Mouse (Mus musculus): Measurements from ENCODE around the gene Lrrc74a. TPM values are rescaled to one million over a fixed set of nuclear protein-coding genes. Genes with fewer than 3 reads are reported as not detected.

The Lrrc74a gene
- not detected in 2 replicates for polyA plus RNA-seq (2015; fragmentation: Nextera tagmentation; extraction: Ambion mirVana)

GRCm38 (mm10) chr12:86734319-86734810, at the start of gene Lrrc74a:
Gene Lrrc74a, plus strand, starts transcription at chr12:86734369.
- no peak within 1 kb of the TSS for H3K4me2 ChIP-seq
- ATAC-seq (ENCODE audit: insufficient read depth): no peak
- H3K4me1 ChIP-seq (replicated peaks): no peaks in the 10 kb centered on the region
- H3K9ac ChIP-seq: no peak within 1 kb of the TSS
- WGBS (ENCODE audit: insufficient replicate concordance): 71% methylated on average over 8 of the region's 8 CpGs
- H3K36me3 ChIP-seq (replicated peaks): no peaks in the 10 kb centered on the region
- H3K4me3 ChIP-seq (replicated peaks): no peak within 1 kb of the TSS
- H3K9me3 ChIP-seq (replicated peaks): no peaks in the 10 kb centered on the region
- no peak within 1 kb of the TSS for H3K27ac ChIP-seq (replicated peaks)
- H3K27me3 ChIP-seq: no peaks in the 10 kb centered on the region

GRCm38 (mm10) chr12:86685275-86685674, 48.9 kb upstream of the Lrrc74a start:
- H3K9me3 ChIP-seq (replicated peaks): no peaks in the 10 kb centered on the region
- no peaks in the 10 kb centered on the region for H3K36me3 ChIP-seq (replicated peaks)
- no peak overlapping the region for H3K4me2 ChIP-seq
- H3K4me1 ChIP-seq (replicated peaks): peaks cover 17% of the 10 kb centered on the region
- ATAC-seq (ENCODE audit: insufficient read depth): no peak
- no peak overlapping the region for H3K27ac ChIP-seq (replicated peaks)
- 80% methylated on average over 9 of the region's 9 CpGs for WGBS (ENCODE audit: insufficient replicate concordance)
- H3K4me3 ChIP-seq (replicated peaks): no peak overlapping the region
- no peak overlapping the region for H3K9ac ChIP-seq
- H3K27me3 ChIP-seq: peaks cover 7% of the 10 kb centered on the region

GRCm38 (mm10) chr12:86686551-86687330, 47.4 kb upstream of the Lrrc74a start:
- no peak overlapping the region for H3K4me2 ChIP-seq
- no peak overlapping the region for H3K9ac ChIP-seq
- H3K27me3 ChIP-seq: no peaks in the 10 kb centered on the region
- 14% methylated on average over 13 of the region's 13 CpGs for WGBS (ENCODE audit: insufficient replicate concordance)
- H3K36me3 ChIP-seq (replicated peaks): no peaks in the 10 kb centered on the region
- H3K4me3 ChIP-seq (replicated peaks): no peak overlapping the region
- H3K27ac ChIP-seq (replicated peaks): no peak overlapping the region; the same call in 1 of the 2 replicates
- H3K9me3 ChIP-seq (replicated peaks): no peaks in the 10 kb centered on the region
- ATAC-seq (ENCODE audit: insufficient read depth): no peak
- H3K4me1 ChIP-seq (replicated peaks): peaks cover 15% of the 10 kb centered on the region

- peak overlapping the region; percentile 33; the same call in 1 of the 2 replicates for H3K27ac ChIP-seq (replicated peaks)
- 19% methylated on average over 4 of the region's 4 CpGs for WGBS (ENCODE audit: insufficient replicate concordance)
- no peak overlapping the region for H3K4me2 ChIP-seq
- H3K27me3 ChIP-seq: no peaks in the 10 kb centered on the region
- no peak overlapping the region for H3K4me3 ChIP-seq (replicated peaks)
- H3K36me3 ChIP-seq (replicated peaks): no peaks in the 10 kb centered on the region
- peaks cover 15% of the 10 kb centered on the region for H3K4me1 ChIP-seq (replicated peaks)
- H3K9me3 ChIP-seq (replicated peaks): no peaks in the 10 kb centered on the region
- ATAC-seq (ENCODE audit: insufficient read depth): no peak
- no peak overlapping the region for H3K9ac ChIP-seq
Observed at GRCm38 (mm10) chr12:86687445-86687955, 46.7 kb upstream of the Lrrc74a start.

GRCm38 (mm10) chr12:86687971-86688573, 46.1 kb upstream of the Lrrc74a start:
- Histone ChIP-seq H3K4me3 (replicated peaks) (no peak overlapping the region), H3K9ac (no peak overlapping the region), H3K27me3 (no peaks in the 10 kb centered on the region), H3K4me2 (no peak overlapping the region), H3K9me3 (replicated peaks) (no peaks in the 10 kb centered on the region), H3K36me3 (replicated peaks) (no peaks in the 10 kb centered on the region), H3K27ac (replicated peaks) (no peak overlapping the region), H3K4me1 (replicated peaks) (peaks cover 15% of the 10 kb centered on the region)
- WGBS (ENCODE audit: insufficient replicate concordance): 57% methylated on average over 4 of the region's 4 CpGs
- ATAC-seq (ENCODE audit: insufficient read depth): peak; percentile 45

- Histone ChIP-seq H3K4me2 (no peak overlapping the region), H3K36me3 (replicated peaks) (no peaks in the 10 kb centered on the region), H3K27me3 (no peaks in the 10 kb centered on the region), H3K4me3 (replicated peaks) (no peak overlapping the region), H3K27ac (replicated peaks) (no peak overlapping the region), H3K9me3 (replicated peaks) (no peaks in the 10 kb centered on the region), H3K9ac (no peak overlapping the region), H3K4me1 (replicated peaks) (peaks cover 15% of the 10 kb centered on the region)
- WGBS (ENCODE audit: insufficient replicate concordance): 85% methylated on average over 27 of the region's 27 CpGs
- no peak for ATAC-seq (ENCODE audit: insufficient read depth)
Observed at GRCm38 (mm10) chr12:86688917-86689316, 45.3 kb upstream of the Lrrc74a start.

GRCm38 (mm10) chr12:86690700-86691485, 43.3 kb upstream of the Lrrc74a start:
- WGBS (ENCODE audit: insufficient replicate concordance): 26% methylated on average over 12 of the region's 12 CpGs
- Histone ChIP-seq H3K27ac (replicated peaks) (no peak overlapping the region), H3K27me3 (no peaks in the 10 kb centered on the region)

GRCm38 (mm10) chr12:86692471-86693356, 41.5 kb upstream of the Lrrc74a start:
- WGBS (ENCODE audit: insufficient replicate concordance): 53% methylated on average over 5 of the region's 5 CpGs
- H3K4me3 ChIP-seq (replicated peaks): no peak overlapping the region

More at GRCm38 (mm10) chr12:86690700-86691485, 43.3 kb upstream of the Lrrc74a start:
- Histone ChIP-seq H3K4me2 (no peak overlapping the region), H3K4me1 (replicated peaks) (peaks cover 15% of the 10 kb centered on the region), H3K9me3 (replicated peaks) (no peaks in the 10 kb centered on the region), H3K4me3 (replicated peaks) (no peak overlapping the region), H3K36me3 (replicated peaks) (no peaks in the 10 kb centered on the region), H3K9ac (no peak overlapping the region)
- no peak for ATAC-seq (ENCODE audit: insufficient read depth)

GRCm38 (mm10) chr12:86693389-86693788, 40.8 kb upstream of the Lrrc74a start:
- ATAC-seq (ENCODE audit: insufficient read depth): no peak
- H3K4me2 ChIP-seq: no peak overlapping the region
- no peaks in the 10 kb centered on the region for H3K36me3 ChIP-seq (replicated peaks)
- no peaks in the 10 kb centered on the region for H3K9me3 ChIP-seq (replicated peaks)
- no peaks in the 10 kb centered on the region for H3K4me1 ChIP-seq (replicated peaks)
- no peak overlapping the region for H3K4me3 ChIP-seq (replicated peaks)
- H3K9ac ChIP-seq: no peak overlapping the region
- no peaks in the 10 kb centered on the region for H3K27me3 ChIP-seq
- no peak overlapping the region for H3K27ac ChIP-seq (replicated peaks)

More at GRCm38 (mm10) chr12:86692471-86693356, 41.5 kb upstream of the Lrrc74a start:
- no peaks in the 10 kb centered on the region for H3K27me3 ChIP-seq
- no peak for ATAC-seq (ENCODE audit: insufficient read depth)
- H3K36me3 ChIP-seq (replicated peaks): no peaks in the 10 kb centered on the region
- H3K4me1 ChIP-seq (replicated peaks): peaks cover 1% of the 10 kb centered on the region
- no peak overlapping the region for H3K27ac ChIP-seq (replicated peaks)
- H3K9ac ChIP-seq: no peak overlapping the region
- no peaks in the 10 kb centered on the region for H3K9me3 ChIP-seq (replicated peaks)
- H3K4me2 ChIP-seq: no peak overlapping the region

- H3K27ac ChIP-seq (replicated peaks): no peak overlapping the region
- H3K36me3 ChIP-seq (replicated peaks): no peaks in the 10 kb centered on the region
- WGBS (ENCODE audit: insufficient replicate concordance): 48% methylated on average over 1 of the region's 1 CpGs
- no peak overlapping the region for H3K4me3 ChIP-seq (replicated peaks)
- ATAC-seq (ENCODE audit: insufficient read depth): no peak
- no peaks in the 10 kb centered on the region for H3K9me3 ChIP-seq (replicated peaks)
- no peaks in the 10 kb centered on the region for H3K4me1 ChIP-seq (replicated peaks)
- H3K9ac ChIP-seq: no peak overlapping the region
- no peak overlapping the region for H3K4me2 ChIP-seq
- no peaks in the 10 kb centered on the region for H3K27me3 ChIP-seq
Observed at GRCm38 (mm10) chr12:86694441-86694840, 39.7 kb upstream of the Lrrc74a start.

Measured in liver, embryonic 15.5 days (tissue).